Mouse (Mus musculus) thymus, adult 2 months (tissue): ENCODE measurements around the gene Fars2. TPM values are rescaled to one million over a fixed set of nuclear protein-coding genes. Genes with fewer than 3 reads are reported as not detected.

Experiments used
- DNase-seq: peaks from one replicate; pipeline ENCODE4 v3.0.0; 2021
- H3K27ac ChIP-seq: fragments of 200-500 bp; 2 replicates; pipeline ENCODE4 v1.5.1; 2012; ENCODE audit warnings: low read length, control low read depth; ENCODE audit not compliant: control insufficient read depth, insufficient read depth
- H3K27me3 ChIP-seq: fragments of 200-500 bp; 2 replicates; pipeline ENCODE4 v1.6.1; 2012; ENCODE audit warnings: mild to moderate bottlenecking, low read length, moderate library complexity, mixed read lengths; ENCODE audit not compliant: control insufficient read depth, insufficient read depth
- H3K36me3 ChIP-seq: fragments of 200-500 bp; 2 replicates; pipeline ENCODE4 v1.6.1; 2012; ENCODE audit warnings: mild to moderate bottlenecking, low read length, moderate library complexity; ENCODE audit not compliant: control insufficient read depth, insufficient read depth
- H3K4me1 ChIP-seq: fragments of 200-500 bp; replicated peaks from 2 replicates; pipeline ENCODE4 v1.6.1; 2012; ENCODE audit warnings: low read length; ENCODE audit not compliant: control insufficient read depth, insufficient read depth
- H3K4me3 ChIP-seq: fragments of 200-500 bp; 2 replicates; pipeline ENCODE4 v1.5.1; 2012; ENCODE audit warnings: mild to moderate bottlenecking, low read length, control low read depth, moderate library complexity; ENCODE audit not compliant: control insufficient read depth, insufficient read depth
- CTCF ChIP-seq: fragments of 200-500 bp; IDR thresholded peaks from 2 replicates; pipeline ENCODE4 v1.5.1; 2012; ENCODE audit warnings: mild to moderate bottlenecking, control low read depth, low read length, moderate library complexity, borderline replicate concordance; ENCODE audit not compliant: control insufficient read depth, poor library complexity, insufficient read depth; ENCODE audit errors: extremely low read depth
- POLR2A ChIP-seq: fragments of 200-500 bp; IDR thresholded peaks from 2 replicates; pipeline ENCODE4 v1.6.1; 2012; ENCODE audit warnings: mild to moderate bottlenecking, low read length, control low read depth, moderate library complexity; ENCODE audit not compliant: control insufficient read depth, poor library complexity, insufficient read depth; ENCODE audit errors: extremely low read depth
- WGBS: fragments of 180-500 bp; shearing (Covaris S2); methylation state at CpG from one replicate; pipeline ENCODE4 v1.1.7; 2018; 5-methylcytosine and 5-hydroxymethylcytosine counted together
- polyA plus RNA-seq: library from polyadenylated mRNA; depleted of rRNA; stranded (reverse); fragments of >200 nt; gene quantifications from 2 replicates; pipeline ENCODE4 v1.2.3, GENCODE M21; 2012

Fars2 gene
- polyA plus RNA-seq, 1 experiment, result 47.6 TPM

DNA sequence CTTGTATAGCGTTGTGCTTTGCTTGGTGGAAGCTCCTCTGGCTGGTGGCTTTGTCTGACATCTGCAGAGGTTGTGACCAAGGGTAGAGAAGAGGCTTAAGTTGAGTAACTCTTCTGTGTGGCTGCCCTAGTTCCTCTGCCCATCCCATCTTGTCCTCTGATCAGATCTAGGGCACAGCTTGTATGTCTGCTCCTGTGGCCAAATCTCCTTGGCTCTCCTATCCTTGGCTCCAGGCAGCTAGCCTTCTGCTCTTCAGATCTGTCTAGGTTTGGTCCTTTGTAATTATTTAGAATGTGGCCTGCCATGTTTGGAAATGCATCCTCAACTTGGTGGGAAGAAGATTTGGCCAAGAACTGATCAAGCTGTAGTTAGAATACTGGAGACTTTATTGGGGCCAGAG, 150.2 kb downstream of the Fars2 start:
- no peak for TF ChIP-seq CTCF
- TF ChIP-seq POLR2A, result no peak
- no peak overlapping the region for H3K27ac ChIP-seq
- no peaks in the 10 kb centered on the region for H3K27me3 ChIP-seq
- no peak for DNase-seq
- 96% methylated on average over 1 of the region's 1 CpGs for WGBS
- no peaks in the 10 kb centered on the region for H3K36me3 ChIP-seq
- no peaks in the 10 kb centered on the region for H3K4me1 ChIP-seq
- no peak overlapping the region for H3K4me3 ChIP-seq

DNA sequence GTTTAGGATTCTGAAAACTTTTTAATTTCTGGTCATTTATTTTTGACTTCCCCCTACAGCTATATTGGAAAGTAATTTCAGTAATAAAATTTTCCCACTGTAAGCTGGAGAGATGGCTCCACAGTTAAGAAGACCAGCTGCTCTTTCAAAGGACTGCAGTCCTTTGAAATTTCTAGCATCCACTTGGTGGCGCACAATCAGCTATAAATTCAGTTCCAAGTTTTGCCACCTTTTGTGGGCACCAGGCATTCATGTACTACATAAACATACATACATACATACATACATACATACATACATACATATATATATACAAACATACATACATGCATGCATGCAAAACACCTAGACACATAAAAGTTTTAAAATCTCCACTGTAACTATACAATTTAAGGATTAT, 153.7 kb downstream of the Fars2 start:
- TF ChIP-seq POLR2A, result no peak
- TF ChIP-seq CTCF, result no peak
- H3K27ac ChIP-seq, result no peak overlapping the region
- H3K27me3 ChIP-seq, result no peaks in the 10 kb centered on the region
- H3K36me3 ChIP-seq, result no peaks in the 10 kb centered on the region
- WGBS, result 93% methylated on average over 1 of the region's 1 CpGs
- H3K4me3 ChIP-seq, result no peak overlapping the region
- H3K4me1 ChIP-seq, result no peaks in the 10 kb centered on the region
- DNase-seq, result no peak

DNA sequence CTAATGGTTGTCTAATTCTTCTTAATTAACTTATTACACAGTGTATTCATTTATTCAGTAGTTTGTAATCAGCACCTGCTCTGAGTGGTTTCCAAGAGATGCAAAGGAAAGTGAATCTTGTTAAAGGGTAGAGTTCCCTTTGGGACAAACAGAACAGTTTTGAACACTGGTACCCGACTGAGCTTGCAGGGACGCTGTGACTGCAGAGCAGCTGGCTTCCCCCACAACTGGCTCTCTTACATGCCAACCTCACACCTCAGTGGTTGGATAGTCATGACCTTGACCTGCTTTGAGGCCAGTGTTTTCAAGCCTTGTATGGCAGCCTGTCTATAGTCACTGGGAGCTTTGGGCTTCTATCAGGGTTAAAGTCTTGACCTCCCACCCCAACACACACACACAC, 156.3 kb downstream of the Fars2 start:
- 99% methylated on average over 2 of the region's 2 CpGs for WGBS
- no peaks in the 10 kb centered on the region for H3K36me3 ChIP-seq
- H3K4me1 ChIP-seq, result no peaks in the 10 kb centered on the region
- TF ChIP-seq CTCF (no peak), POLR2A (no peak)
- H3K27ac ChIP-seq, result no peak overlapping the region
- no peak for DNase-seq
- no peaks in the 10 kb centered on the region for H3K27me3 ChIP-seq
- no peak overlapping the region for H3K4me3 ChIP-seq

DNA sequence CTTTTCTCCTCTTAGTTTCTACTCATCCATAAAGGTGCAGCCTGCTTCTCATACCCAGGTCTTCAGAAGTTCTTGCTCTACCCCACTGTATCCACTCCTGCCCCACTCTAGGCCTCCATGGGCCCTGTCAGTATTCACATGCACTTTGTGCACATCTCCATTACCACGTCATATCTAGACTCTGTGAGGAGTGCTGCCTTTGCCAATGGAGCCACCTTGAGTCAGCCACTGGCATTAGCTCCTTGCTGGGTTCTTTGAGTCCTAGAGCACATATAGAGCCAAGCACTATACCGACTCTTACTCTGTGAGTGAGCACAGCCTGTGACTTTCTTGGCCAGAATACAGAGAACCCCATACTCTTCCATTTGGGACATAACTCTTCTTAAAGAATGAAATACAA, 159.0 kb downstream of the Fars2 start:
- WGBS, result 87% methylated on average over 2 of the region's 2 CpGs
- no peaks in the 10 kb centered on the region for H3K27me3 ChIP-seq
- H3K4me3 ChIP-seq, result no peak overlapping the region
- no peak for TF ChIP-seq CTCF
- no peak for TF ChIP-seq POLR2A
- no peaks in the 10 kb centered on the region for H3K36me3 ChIP-seq
- no peak overlapping the region for H3K27ac ChIP-seq
- DNase-seq, result no peak
- H3K4me1 ChIP-seq, result no peaks in the 10 kb centered on the region

DNA sequence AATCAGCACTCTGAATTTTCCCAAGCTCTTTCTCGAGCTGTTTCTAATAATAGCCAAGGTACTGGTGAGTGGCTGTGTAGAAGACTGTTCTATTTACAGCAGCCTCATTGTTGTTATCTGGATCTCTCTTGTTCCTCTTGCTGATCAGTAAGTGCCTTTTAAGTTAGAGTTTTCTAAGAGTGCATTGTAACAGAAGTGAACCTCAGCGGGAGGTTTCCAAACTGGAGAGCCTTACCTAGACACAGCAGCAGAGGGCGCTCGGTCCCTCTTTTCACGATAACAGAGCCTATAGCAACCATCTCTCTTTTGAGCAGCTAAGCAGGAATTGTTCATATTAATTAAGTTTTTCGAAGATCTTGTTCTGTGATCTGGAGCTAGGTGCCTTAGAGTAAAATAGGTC, 164.8 kb downstream of the Fars2 start:
- DNase-seq, result peak; percentile 67
- WGBS, result 16% methylated on average over 6 of the region's 6 CpGs

DNA sequence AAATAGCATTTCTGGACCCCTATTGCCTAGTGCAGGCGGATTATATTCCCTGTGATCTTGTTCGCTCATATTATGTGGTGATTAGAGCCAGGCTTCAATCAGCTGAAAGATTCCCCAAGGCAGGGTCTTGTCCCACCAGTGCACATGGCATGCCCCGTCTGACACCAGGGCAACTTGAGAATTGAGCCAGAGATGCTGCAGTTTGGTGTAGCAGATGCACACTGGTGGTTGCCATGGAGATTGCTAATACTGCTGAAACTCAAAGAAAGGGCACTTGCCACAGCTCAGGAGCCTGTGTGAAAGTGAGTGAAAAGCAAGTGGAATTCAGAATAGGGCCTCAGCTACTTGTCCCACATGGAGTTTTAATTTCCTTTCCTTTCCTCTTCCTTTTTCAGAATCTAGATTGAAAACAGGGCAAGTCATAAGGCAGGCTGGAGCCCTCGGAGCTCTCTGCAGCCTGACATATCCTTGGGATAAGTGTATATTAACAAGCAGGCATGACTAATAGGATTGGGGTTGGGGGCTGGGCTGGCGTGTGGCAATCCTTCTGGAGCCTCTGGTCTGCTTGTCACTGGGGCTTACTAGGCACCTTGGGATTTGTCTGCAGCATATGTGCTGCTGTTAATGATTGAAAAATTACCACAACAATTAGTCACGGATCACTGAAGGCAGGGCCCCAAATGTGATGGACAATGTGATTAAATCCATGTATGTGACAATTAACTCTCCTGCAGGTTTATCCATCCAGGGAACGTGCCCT, 165.8 kb downstream of the Fars2 start:
- H3K36me3 ChIP-seq, result no peaks in the 10 kb centered on the region
- no peak overlapping the region for H3K27ac ChIP-seq
- no peaks in the 10 kb centered on the region for H3K27me3 ChIP-seq
- TF ChIP-seq POLR2A, result no peak
- no peak for TF ChIP-seq CTCF
- 95% methylated on average over 7 of the region's 7 CpGs for WGBS
- H3K4me1 ChIP-seq, result no peaks in the 10 kb centered on the region
- no peak for DNase-seq
- no peak overlapping the region for H3K4me3 ChIP-seq

More for the DNA sequence above, 164.8 kb downstream of the Fars2 start:
- no peak overlapping the region for H3K4me3 ChIP-seq
- H3K27me3 ChIP-seq, result no peaks in the 10 kb centered on the region
- TF ChIP-seq CTCF (no peak), POLR2A (no peak)
- H3K4me1 ChIP-seq, result no peaks in the 10 kb centered on the region
- no peaks in the 10 kb centered on the region for H3K36me3 ChIP-seq
- no peak overlapping the region for H3K27ac ChIP-seq
